In the genomic region with DNA sequence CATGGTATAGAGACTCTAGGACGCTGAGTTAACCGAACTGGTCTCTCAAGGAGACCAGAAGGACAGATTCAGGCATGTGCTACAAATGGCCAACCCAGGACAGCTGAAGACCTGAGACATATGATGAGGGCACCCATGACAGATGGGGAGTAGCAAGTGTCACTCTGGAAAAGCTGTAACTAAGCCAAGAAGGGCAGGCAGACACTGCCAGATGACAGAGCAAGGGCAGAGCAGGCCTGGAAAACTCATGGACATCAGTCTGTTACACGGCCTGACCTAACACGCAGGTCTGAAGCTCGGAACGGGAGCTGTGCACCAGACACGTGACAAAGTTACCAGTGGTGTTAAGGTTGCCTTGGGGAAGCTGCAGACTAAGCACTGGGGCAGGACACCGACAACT, we compare ENCODE assay signal across 5 mouse cellular contexts. TPM values are rescaled to one million over a fixed set of nuclear protein-coding genes. Genes with fewer than 3 reads are reported as not detected.
"Had no signal": no experiment of that assay in that cellular context is flagged by ENCODE, and none has a peak within 500 bp of the region (broad histone marks: within the 10 kb centered on the region; RNA-seq: fewer than 3 reads in every experiment).

No protein-coding gene starts in this region.

RNA-seq across cellular contexts. Expression of gene Gm49721, which starts 19.8 kb away (rescaled TPM):
- total RNA-seq: megakaryocyte progenitor cell, adult 5-6 weeks; megakaryocyte-erythroid progenitor cell, adult 5-6 weeks had no signal
- polyA plus RNA-seq: limb, embryonic 15.5 days; liver, embryonic 16.5 days; midbrain, embryonic 14.5 days had no signal
